8 mouse cellular contexts compared by ENCODE assay signal in genomic region chr6:57703703-57704102, GRCm38 (mm10). TPM values are rescaled to one million over a fixed set of nuclear protein-coding genes. Genes with fewer than 3 reads are reported as not detected.
DNase-seq lines count a peak whose midpoint lies in the region; ATAC-seq lines count a peak whose summit lies in the region.

No protein-coding gene starts in this region.

- peak; percentile 48 for ATAC-seq in forebrain, embryonic 13.5 days
- peak; percentile 45 for ATAC-seq in midbrain, embryonic 12.5 days (ENCODE audit: low FRiP score, low read depth)

- WGBS in forebrain, embryonic 13.5 days, result 28% methylated on average over 2 of the region's 2 CpGs
- WGBS in midbrain, embryonic 12.5 days, result 45% methylated on average over 2 of the region's 2 CpGs

- intact Hi-C loops in heart, postnatal 36 days (cut with DNase I), result loop anchor here (1.0 to 10.0 kb wide), 3 partner anchors 11 to 909 kb away; partner anchors contain the start of genes Kbtbd2, Ppm1k and Pyurf

- no peaks in the 10 kb centered on the region for H3K27me3 ChIP-seq in forebrain, embryonic 13.5 days
- no peaks in the 10 kb centered on the region for H3K27me3 ChIP-seq in midbrain, embryonic 12.5 days

- no peaks in the 10 kb centered on the region for H3K36me3 ChIP-seq in forebrain, embryonic 13.5 days (ENCODE audit: poor library complexity, severe bottlenecking)
- no peaks in the 10 kb centered on the region for H3K36me3 ChIP-seq in midbrain, embryonic 12.5 days

- H3K9ac ChIP-seq in forebrain, embryonic 13.5 days, result peak overlapping the region; percentile 93
- H3K9ac ChIP-seq in midbrain, embryonic 12.5 days (replicated peaks), result peak overlapping the region; percentile 84

- DNase-seq in heart, adult 8-10 months (ENCODE audit: low spot score), result peak; percentile 21
- DNase-seq in heart, postnatal 36 days, result no peak
- DNase-seq in Muller cell, postnatal 12 days (ENCODE audit: inconsistent ontology term), result peak; percentile 31
- DNase-seq in kidney, postnatal 10 days, result peak; percentile 16
- DNase-seq in thymus, postnatal 25 days, result no peak
- no peak for DNase-seq in ovary, postnatal 10 days (ENCODE audit: low spot score)

- peaks cover 24% of the 10 kb centered on the region for H3K4me1 ChIP-seq in forebrain, embryonic 13.5 days
- peaks cover 18% of the 10 kb centered on the region for H3K4me1 ChIP-seq in midbrain, embryonic 12.5 days

- H3K4me2 ChIP-seq in forebrain, embryonic 13.5 days, result peak overlapping the region; percentile 68
- peak overlapping the region; percentile 67 for H3K4me2 ChIP-seq in midbrain, embryonic 12.5 days (replicated peaks)

- peak overlapping the region; percentile 73 for H3K4me3 ChIP-seq in forebrain, embryonic 13.5 days
- peak overlapping the region; percentile 70 for H3K4me3 ChIP-seq in midbrain, embryonic 12.5 days

- no peaks in the 10 kb centered on the region for H3K9me3 ChIP-seq in forebrain, embryonic 13.5 days (replicated peaks)
- H3K9me3 ChIP-seq in midbrain, embryonic 12.5 days, result no peaks in the 10 kb centered on the region

- peak overlapping the region; percentile 99 for H3K27ac ChIP-seq in forebrain, embryonic 13.5 days
- peak overlapping the region; percentile 98 for H3K27ac ChIP-seq in midbrain, embryonic 12.5 days (replicated peaks)

RNA-seq across cellular contexts. Expression of gene Lancl2, which starts 1.4 kb away (rescaled TPM):
- total RNA-seq in heart, adult 8-10 months (2022), result 10 to 100 TPM; 12.5 to 14.7 (median 13.5) TPM
- 10 to 100 TPM; 13.3 to 13.9 TPM for total RNA-seq in heart, postnatal 36 days (2021)
- 56.3 and 68.6 TPM in 2 replicates for polyA plus RNA-seq in forebrain, embryonic 13.5 days (2015; fragmentation: Nextera tagmentation; extraction: Ambion mirVana)
- 64.2 and 65.9 TPM in 2 replicates for polyA plus RNA-seq in midbrain, embryonic 12.5 days (2016; fragmentation: Nextera tagmentation; extraction: Ambion mirVana)

RNA-seq across cellular contexts. Expression of gene Pyurf, which starts 11.8 kb away (rescaled TPM):
- total RNA-seq in heart, adult 8-10 months (2022), result 10 to 100 TPM; 21.8 to 24.4 (median 23.9) TPM
- total RNA-seq in heart, postnatal 36 days (2021), result 10 to 100 TPM; 22.6 to 23.5 TPM
- polyA plus RNA-seq in forebrain, embryonic 13.5 days (2015; fragmentation: Nextera tagmentation; extraction: Ambion mirVana), result 10.9 and 11.7 TPM in 2 replicates
- 14.6 and 14.9 TPM in 2 replicates for polyA plus RNA-seq in midbrain, embryonic 12.5 days (2016; fragmentation: Nextera tagmentation; extraction: Ambion mirVana)

Comparison
In these comparisons a context has a peak if more than half of its experiments do, and no peak if none do; other contexts are left out.
1. DNase-seq: peak in heart, adult 8-10 months (single experiment), Muller cell, postnatal 12 days (single experiment) and kidney, postnatal 10 days (single experiment); none in heart, postnatal 36 days (0 of 2), thymus, postnatal 25 days (single experiment) and ovary, postnatal 10 days (single experiment).